Comparison of ENCODE assay signal across 25 mouse cellular contexts in the genomic region with DNA sequence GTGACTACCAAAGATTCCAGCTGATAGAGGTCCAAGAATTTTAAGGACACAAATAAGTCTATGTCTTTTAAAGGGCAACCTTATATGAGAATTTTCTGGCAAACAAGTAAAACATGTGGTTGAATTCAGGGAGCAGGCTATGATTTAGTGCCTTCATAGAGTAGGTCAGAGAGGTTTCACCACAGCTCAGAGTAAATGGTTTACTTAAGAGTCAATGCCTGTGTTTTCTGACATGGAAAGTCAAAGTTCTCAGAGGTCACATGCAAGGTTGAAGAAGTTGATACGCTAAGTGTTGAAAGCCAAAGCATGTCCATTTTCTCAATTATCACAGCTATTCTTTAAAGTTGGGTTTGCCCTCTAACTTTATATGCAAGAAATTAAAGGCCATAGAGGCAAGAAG.
DNase-seq lines count a peak whose midpoint lies in the region; ATAC-seq and TF ChIP-seq lines count a peak whose summit lies in the region.
"Had no signal": no experiment of that assay in that cellular context is flagged by ENCODE, and none has a peak within 500 bp of the region (broad histone marks: within the 10 kb centered on the region; RNA-seq: fewer than 3 reads in every experiment).

No protein-coding gene starts in this region.

- no peaks in the 10 kb centered on the region; the same call in 1 of the 2 replicates for H3K4me1 ChIP-seq in limb, embryonic 14.5 days (ENCODE audit: control insufficient read depth, insufficient read depth, low read length)
- peaks cover 7% of the 10 kb centered on the region; the same call in 1 of the 2 replicates for H3K4me1 ChIP-seq in limb, embryonic 10.5 days
- no peaks in the 10 kb centered on the region; the same call in 1 of the 2 replicates for H3K4me1 ChIP-seq in embryonic fibroblast, embryonic 13.5 days (ENCODE audit: control insufficient read depth, insufficient read depth, low read length)
- H3K4me1 ChIP-seq: embryonic facial prominence, embryonic 13.5 days; embryonic facial prominence, embryonic 15.5 days; forebrain, embryonic 13.5 days; forebrain, embryonic 15.5 days had no signal

- no peak for TF ChIP-seq CTCF in embryonic fibroblast, embryonic 13.5 days (IDR thresholded peaks at IDR 0.05; ENCODE audit: borderline replicate concordance, insufficient read depth, low read length)

- peak; percentile 18 for DNase-seq in embryo, embryonic 10.5 days (ENCODE audit: low spot score)
- DNase-seq in embryo, embryonic 9.5 days (ENCODE audit: extremely low spot score), result no peak
- peak; percentile 9 for DNase-seq in limb, embryonic 14.5 days (ENCODE audit: low spot score)
- DNase-seq in limb, embryonic 10.5 days (ENCODE audit: low spot score), result no peak
- peak; percentile 57 for DNase-seq in NIH3T3 (ENCODE audit: low read depth)
- DNase-seq in gastrocnemius, postnatal 10 days, result no peak
- DNase-seq: adrenal gland, adult 2 months; adrenal gland, postnatal 10 days; adrenal gland, postnatal 25 days; B cell, adult 2 months; cerebellum, adult 11 months; cerebellum, adult 18-20 months; cerebellum, adult 8-10 months; cerebellum, adult 9-11 months; cerebellum, postnatal 36 days; forebrain, postnatal 0 days had no signal

- no peaks in the 10 kb centered on the region for H3K27me3 ChIP-seq in limb, embryonic 14.5 days (ENCODE audit: control insufficient read depth, insufficient read depth, low read length)
- H3K27me3 ChIP-seq in limb, embryonic 10.5 days (ENCODE audit: low read depth, poor library complexity, severe bottlenecking), result no peaks in the 10 kb centered on the region
- H3K27me3 ChIP-seq: CH12.LX; embryonic facial prominence, embryonic 13.5 days; embryonic facial prominence, embryonic 15.5 days; forebrain, embryonic 13.5 days; forebrain, embryonic 15.5 days had no signal

- no peak for TF ChIP-seq POLR2A in limb, embryonic 14.5 days (IDR thresholded peaks at IDR 0.05; ENCODE audit: borderline replicate concordance, extremely low read depth, insufficient read depth, insufficient read length)
- TF ChIP-seq POLR2A in embryonic fibroblast, embryonic 13.5 days (IDR thresholded peaks at IDR 0.05; ENCODE audit: low read depth, low read length), result no peak

- ATAC-seq in limb, embryonic 14.5 days (ENCODE audit: low FRiP score, low read depth), result no peak
- no peak for ATAC-seq in activated CD4-positive, CD25-positive, alpha-beta regulatory T cell, adult 4 months
- ATAC-seq: CD4-positive, CD25-positive, alpha-beta regulatory T cell, adult 4 months; forebrain, embryonic 13.5 days had no signal

- no peak overlapping the region for H3K4me3 ChIP-seq in limb, embryonic 14.5 days (replicated peaks; ENCODE audit: low read length)
- H3K4me3 ChIP-seq in limb, embryonic 10.5 days, result no peak overlapping the region
- H3K4me3 ChIP-seq in embryonic fibroblast, embryonic 13.5 days (ENCODE audit: insufficient read depth, low read length), result no peak overlapping the region
- H3K4me3 ChIP-seq: embryonic facial prominence, embryonic 13.5 days; embryonic facial prominence, embryonic 15.5 days; forebrain, embryonic 13.5 days; forebrain, embryonic 15.5 days had no signal

- no peaks in the 10 kb centered on the region for H3K36me3 ChIP-seq in limb, embryonic 14.5 days (ENCODE audit: control insufficient read depth, insufficient read depth, low read length)
- no peaks in the 10 kb centered on the region for H3K36me3 ChIP-seq in limb, embryonic 10.5 days
- H3K36me3 ChIP-seq: embryonic facial prominence, embryonic 13.5 days; embryonic facial prominence, embryonic 15.5 days; forebrain, embryonic 15.5 days; G1E had no signal

- H3K4me2 ChIP-seq in limb, embryonic 14.5 days (replicated peaks; ENCODE audit: low read depth, low read length, severe bottlenecking), result no peak overlapping the region
- H3K4me2 ChIP-seq: embryonic facial prominence, embryonic 13.5 days; embryonic facial prominence, embryonic 15.5 days; forebrain, embryonic 13.5 days; forebrain, embryonic 15.5 days had no signal

- 94% methylated on average over 1 of the region's 1 CpGs for WGBS in limb, embryonic 14.5 days
- 80% methylated on average over 1 of the region's 1 CpGs for WGBS in limb, embryonic 10.5 days

- no peak overlapping the region for H3K9ac ChIP-seq in limb, embryonic 14.5 days (ENCODE audit: low read depth, low read length, severe bottlenecking)
- H3K9ac ChIP-seq: embryonic facial prominence, embryonic 13.5 days; embryonic facial prominence, embryonic 15.5 days; forebrain, embryonic 13.5 days; forebrain, embryonic 15.5 days; forebrain, postnatal 0 days had no signal

- no peaks in the 10 kb centered on the region for H3K9me3 ChIP-seq in limb, embryonic 14.5 days (ENCODE audit: control insufficient read depth, low read length)
- H3K9me3 ChIP-seq in limb, embryonic 10.5 days (replicated peaks), result no peaks in the 10 kb centered on the region
- H3K9me3 ChIP-seq: embryonic facial prominence, embryonic 13.5 days; embryonic facial prominence, embryonic 15.5 days; forebrain, embryonic 13.5 days; forebrain, embryonic 15.5 days; G1E had no signal

- H3K27ac ChIP-seq in limb, embryonic 14.5 days (replicated peaks; ENCODE audit: low read depth, low read length), result no peak overlapping the region
- no peak overlapping the region for H3K27ac ChIP-seq in limb, embryonic 10.5 days
- peak overlapping the region; percentile 44; the same call in 1 of the 2 replicates for H3K27ac ChIP-seq in embryonic fibroblast, embryonic 13.5 days (ENCODE audit: insufficient read depth, low read length)
- H3K27ac ChIP-seq: embryonic facial prominence, embryonic 13.5 days; embryonic facial prominence, embryonic 15.5 days; forebrain, embryonic 13.5 days had no signal

Comparison
In these comparisons a context has a peak if more than half of its experiments do, and no peak if none do; other contexts are left out.
1. DNase-seq: peak in embryo, embryonic 10.5 days (single experiment), limb, embryonic 14.5 days (single experiment) and NIH3T3 (single experiment); none in embryo, embryonic 9.5 days (single experiment), limb, embryonic 10.5 days (single experiment) and gastrocnemius, postnatal 10 days (single experiment).